Mouse (Mus musculus) midbrain, embryonic 10.5 days (tissue): ENCODE measurements at regions not wholly inside any gene's neighbourhood (a gene's known extent, or its start where the extent isn't known, plus 50 kb on each side); places are given as distances from the start of the nearest gene placed in this dataset.

Experiments
- DNase-seq: peaks from one replicate; pipeline ENCODE4 v3.0.0-alpha.2; 2017; ENCODE audit warnings: low spot score
- H3K27ac ChIP-seq: fragments of 300-500 bp; sonication (generic); replicated peaks from 2 replicates; pipeline ENCODE4 v1.5.1; 2016; ENCODE audit warnings: mild to moderate bottlenecking
- H3K27me3 ChIP-seq: fragments of 300-500 bp; sonication (generic); 2 replicates; pipeline ENCODE4 v1.6.1; 2016; ENCODE audit warnings: low read depth, mild to moderate bottlenecking; ENCODE audit not compliant: poor library complexity, severe bottlenecking
- H3K36me3 ChIP-seq: fragments of 300-500 bp; sonication (generic); 2 replicates; pipeline ENCODE4 v1.6.1; 2016; ENCODE audit warnings: mild to moderate bottlenecking, moderate library complexity
- H3K4me1 ChIP-seq: fragments of 300-500 bp; sonication (generic); 2 replicates; pipeline ENCODE4 v1.6.1; 2016
- H3K4me3 ChIP-seq: fragments of 300-500 bp; sonication (generic); 2 replicates; pipeline ENCODE4 v1.5.1; 2016; ENCODE audit warnings: mild to moderate bottlenecking, moderate library complexity
- H3K9me3 ChIP-seq: fragments of 300-500 bp; sonication (generic); replicated peaks from 2 replicates; pipeline ENCODE4 v1.6.1; 2016; ENCODE audit warnings: mild to moderate bottlenecking
- WGBS: fragments of 180-500 bp; shearing (Covaris S2); methylation state at CpG from one replicate; pipeline ENCODE4 v1.1.7; 2016; 5-methylcytosine and 5-hydroxymethylcytosine counted together

DNA sequence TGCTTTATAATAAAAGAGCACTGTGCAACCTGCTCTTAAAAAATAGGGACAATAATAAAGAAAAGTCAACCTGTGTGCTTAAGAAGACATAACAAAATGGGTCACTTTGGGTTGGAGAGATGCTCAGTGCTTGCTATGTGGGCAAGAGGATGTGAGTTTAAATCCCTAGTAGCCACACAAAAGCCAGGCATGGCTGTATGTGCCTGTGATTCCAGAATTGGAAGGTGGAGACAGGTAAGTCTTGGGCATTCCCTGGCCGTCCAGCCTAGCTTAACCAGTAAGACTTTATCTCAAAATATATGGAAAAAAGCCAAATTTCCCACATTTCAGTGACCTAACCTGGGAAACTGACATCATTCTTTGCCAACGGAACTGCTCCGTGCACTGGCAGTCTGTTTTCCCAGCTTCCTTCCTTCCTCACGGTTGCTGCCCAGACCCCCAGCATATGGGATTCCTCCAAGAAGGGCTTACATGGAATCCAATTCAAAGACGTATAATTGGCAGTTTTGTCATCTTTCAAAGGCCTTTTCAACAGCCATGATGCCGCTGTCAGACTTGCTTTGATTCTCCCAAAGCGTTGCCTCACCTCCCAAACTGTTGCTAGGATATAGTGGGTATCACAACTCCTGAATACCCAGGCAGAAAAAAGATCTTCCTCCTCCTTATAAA, 227.6 kb upstream of the Acvr2a start:
- DNase-seq: peak; percentile 19
- Histone ChIP-seq H3K4me1 (peaks cover 26% of the 10 kb centered on the region), H3K4me3 (no peak overlapping the region), H3K27me3 (no peaks in the 10 kb centered on the region), H3K27ac (no peak overlapping the region), H3K36me3 (no peaks in the 10 kb centered on the region), H3K9me3 (no peaks in the 10 kb centered on the region)
- WGBS: 49% methylated on average over 7 of the region's 7 CpGs

DNA sequence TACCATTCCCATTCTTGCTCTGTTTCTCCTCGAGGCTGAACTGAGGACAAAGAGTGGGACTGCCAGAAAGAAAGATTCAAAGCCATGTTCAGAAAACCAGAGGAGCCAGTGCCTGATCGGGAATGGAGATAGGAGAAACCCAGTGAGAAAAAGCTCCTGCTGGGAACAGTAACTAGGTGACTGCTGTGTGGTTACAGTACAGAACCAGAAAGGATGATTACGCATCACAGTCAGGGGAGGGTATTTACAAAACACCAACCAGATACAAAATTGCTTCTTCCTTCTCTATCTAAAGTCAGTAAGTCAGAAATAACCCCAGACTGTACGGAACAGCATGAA, 227.1 kb upstream of the Acvr2a start:
- peaks cover 28% of the 10 kb centered on the region for H3K4me1 ChIP-seq
- WGBS: 59% methylated on average over 4 of the region's 4 CpGs
- H3K9me3 ChIP-seq: no peaks in the 10 kb centered on the region
- H3K27ac ChIP-seq: no peak overlapping the region
- no peaks in the 10 kb centered on the region for H3K27me3 ChIP-seq
- no peak for DNase-seq
- no peaks in the 10 kb centered on the region for H3K36me3 ChIP-seq
- no peak overlapping the region for H3K4me3 ChIP-seq

DNA sequence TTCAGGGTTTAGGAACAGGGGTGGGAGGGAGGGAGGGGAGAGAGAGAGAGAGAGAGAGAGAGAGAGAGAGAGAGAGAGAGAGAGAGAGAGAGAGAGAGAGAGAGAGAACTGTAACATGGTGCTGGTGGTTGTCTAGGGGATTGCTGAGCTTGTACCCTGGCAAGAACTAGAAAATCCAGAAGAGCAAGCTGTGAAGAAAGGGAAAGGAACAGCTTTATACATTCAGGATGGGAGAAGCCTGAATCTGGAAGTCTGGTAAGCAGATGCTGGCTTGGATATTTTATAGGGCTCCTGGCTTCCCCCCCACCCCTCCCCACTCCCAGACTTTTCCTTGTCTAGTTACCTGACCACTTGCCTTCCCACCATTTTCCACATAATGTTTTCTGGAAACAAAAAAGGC, 224.2 kb upstream of the Acvr2a start:
- no peak overlapping the region for H3K27ac ChIP-seq
- peaks cover 28% of the 10 kb centered on the region for H3K4me1 ChIP-seq
- no peaks in the 10 kb centered on the region for H3K9me3 ChIP-seq
- H3K27me3 ChIP-seq: no peaks in the 10 kb centered on the region
- no peak overlapping the region for H3K4me3 ChIP-seq
- no peaks in the 10 kb centered on the region for H3K36me3 ChIP-seq
- no peak for DNase-seq

DNA sequence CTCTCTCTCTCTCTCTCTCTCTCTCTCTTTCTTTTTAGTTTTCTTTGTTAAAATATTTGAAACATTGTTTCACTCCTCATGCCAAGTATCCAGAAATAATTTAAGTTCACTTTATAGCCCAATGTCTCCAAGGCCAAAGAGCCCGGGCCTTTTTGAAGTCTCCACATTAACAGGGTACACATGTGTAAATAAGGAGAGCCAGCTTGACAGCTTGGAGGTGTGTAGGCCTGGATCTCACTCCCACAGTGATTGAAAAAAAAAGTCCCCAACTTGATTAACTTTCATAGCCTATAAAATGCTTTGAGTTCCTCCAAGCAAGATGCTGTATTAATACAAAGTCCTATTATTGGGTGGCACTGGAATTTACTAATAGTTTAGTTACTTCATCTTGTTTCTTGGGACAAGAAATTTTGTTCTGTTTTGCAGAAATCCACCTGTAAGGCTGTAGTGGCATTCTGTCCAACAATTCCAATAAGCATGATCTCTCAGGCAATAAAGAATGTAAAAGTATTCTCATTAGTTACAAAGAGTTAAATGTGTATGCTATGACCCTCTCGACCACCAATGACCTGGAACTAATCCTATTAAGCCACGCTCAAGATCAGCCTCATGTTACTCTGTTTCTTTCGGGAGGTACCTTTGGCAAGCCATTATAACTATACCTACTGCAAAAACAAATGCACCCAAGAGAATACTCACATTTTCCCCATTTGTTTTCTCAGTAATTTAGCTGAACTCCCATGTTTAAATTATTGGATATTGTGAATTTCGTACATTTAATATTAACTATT, 215.9 kb upstream of the Acvr2a start:
- Histone ChIP-seq H3K9me3 (no peaks in the 10 kb centered on the region), H3K4me1 (peaks cover 28% of the 10 kb centered on the region), H3K27me3 (peaks cover 11% of the 10 kb centered on the region; the same call in 1 of the 2 replicates), H3K36me3 (no peaks in the 10 kb centered on the region), H3K27ac (no peak overlapping the region), H3K4me3 (no peak overlapping the region)
- DNase-seq: no peak
- WGBS: 34% methylated on average over 5 of the region's 5 CpGs

DNA sequence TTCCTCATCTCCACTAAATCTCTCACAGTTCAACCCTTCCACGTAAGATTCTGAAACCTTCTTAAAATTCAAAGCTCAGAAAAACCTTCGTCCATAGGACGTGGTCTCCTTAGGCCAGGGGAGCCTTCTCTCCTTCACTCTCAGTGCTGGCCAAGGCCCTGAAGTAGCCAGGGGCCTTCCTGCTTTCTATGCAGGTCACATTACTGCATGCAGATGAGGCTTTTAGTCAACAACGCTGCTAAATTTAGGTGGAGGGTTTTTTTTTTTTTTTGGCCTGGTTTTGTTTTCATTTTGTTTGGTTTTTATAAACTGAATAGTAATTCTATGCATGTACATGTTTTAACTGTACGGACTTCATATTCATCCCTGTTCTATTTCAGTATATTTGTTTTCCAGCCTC, 214.5 kb upstream of the Acvr2a start:
- WGBS: 88% methylated on average over 5 of the region's 5 CpGs
- Histone ChIP-seq H3K27ac (no peak overlapping the region), H3K36me3 (no peaks in the 10 kb centered on the region), H3K4me1 (peaks cover 28% of the 10 kb centered on the region), H3K9me3 (no peaks in the 10 kb centered on the region), H3K4me3 (no peak overlapping the region), H3K27me3 (peaks cover 11% of the 10 kb centered on the region; the same call in 1 of the 2 replicates)
- no peak for DNase-seq

DNA sequence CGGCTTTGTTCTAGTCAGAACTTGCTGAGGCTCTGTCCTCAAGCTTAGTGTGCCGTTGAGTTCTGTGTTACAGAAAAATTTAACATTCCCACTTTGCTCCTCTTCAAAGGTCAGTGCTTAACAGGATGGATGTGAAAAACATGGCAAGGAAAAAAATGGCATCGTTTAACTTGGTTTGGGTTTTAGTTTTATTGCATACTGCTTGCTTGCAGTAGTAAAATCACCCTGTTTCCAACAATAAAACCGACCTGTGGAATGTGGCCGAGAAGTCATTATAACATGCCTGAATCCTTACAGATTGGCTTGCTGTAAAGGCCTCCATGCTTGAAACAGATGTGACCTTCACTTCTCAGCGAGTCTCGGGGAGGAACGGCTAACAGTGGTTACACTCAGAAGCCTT, 212.1 kb upstream of the Acvr2a start:
- 70% methylated on average over 8 of the region's 8 CpGs for WGBS
- DNase-seq: no peak
- peaks cover 28% of the 10 kb centered on the region for H3K4me1 ChIP-seq

DNA sequence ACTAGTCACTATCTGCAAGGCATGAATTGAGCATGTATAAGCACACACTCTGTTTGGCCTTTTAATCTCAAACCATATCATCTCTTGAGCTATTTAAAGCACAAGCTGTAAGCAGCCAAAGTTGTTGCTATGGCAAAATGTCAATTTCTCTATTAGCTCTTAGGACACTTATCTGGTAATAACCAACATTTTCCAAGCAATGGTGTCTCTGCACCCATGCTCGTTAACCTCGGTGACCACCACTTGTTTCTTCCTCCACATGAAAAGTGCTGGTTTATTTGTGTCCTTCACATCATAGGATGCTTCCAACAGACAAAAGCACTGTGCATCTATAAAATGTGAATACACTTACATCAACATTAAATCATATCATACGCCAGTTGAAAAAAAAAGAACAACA, 204.4 kb upstream of the Acvr2a start:
- Histone ChIP-seq H3K4me3 (no peak overlapping the region), H3K27me3 (no peaks in the 10 kb centered on the region), H3K4me1 (no peaks in the 10 kb centered on the region), H3K9me3 (no peaks in the 10 kb centered on the region), H3K27ac (no peak overlapping the region), H3K36me3 (no peaks in the 10 kb centered on the region)
- DNase-seq: no peak
- WGBS: 95% methylated on average over 3 of the region's 3 CpGs

More for the DNA sequence above, 212.1 kb upstream of the Acvr2a start:
- Histone ChIP-seq H3K9me3 (no peaks in the 10 kb centered on the region), H3K27ac (no peak overlapping the region), H3K27me3 (peaks cover 11% of the 10 kb centered on the region; the same call in 1 of the 2 replicates), H3K36me3 (no peaks in the 10 kb centered on the region), H3K4me3 (no peak overlapping the region)

DNA sequence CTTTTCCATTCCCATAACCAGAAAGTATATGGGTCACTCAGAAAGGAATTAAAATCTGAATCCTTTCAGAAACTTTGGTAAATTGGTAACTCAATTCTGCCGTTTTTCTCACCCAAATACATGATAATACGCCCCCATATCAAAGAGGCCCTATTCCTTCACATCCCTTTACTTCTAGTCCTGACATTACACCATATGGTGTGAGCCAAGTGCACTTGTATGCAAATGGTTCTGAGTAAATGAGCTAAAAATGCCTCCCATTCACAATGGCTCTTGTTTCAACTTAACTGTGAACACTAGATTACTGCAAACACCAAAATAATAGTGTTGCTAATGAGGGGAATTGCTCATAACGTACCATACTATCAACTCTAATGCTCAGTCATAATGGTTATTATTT, 201.7 kb upstream of the Acvr2a start:
- Histone ChIP-seq H3K27ac (no peak overlapping the region), H3K27me3 (no peaks in the 10 kb centered on the region), H3K4me3 (no peak overlapping the region), H3K4me1 (no peaks in the 10 kb centered on the region), H3K9me3 (no peaks in the 10 kb centered on the region), H3K36me3 (no peaks in the 10 kb centered on the region)
- no peak for DNase-seq
- 86% methylated on average over 3 of the region's 3 CpGs for WGBS

DNA sequence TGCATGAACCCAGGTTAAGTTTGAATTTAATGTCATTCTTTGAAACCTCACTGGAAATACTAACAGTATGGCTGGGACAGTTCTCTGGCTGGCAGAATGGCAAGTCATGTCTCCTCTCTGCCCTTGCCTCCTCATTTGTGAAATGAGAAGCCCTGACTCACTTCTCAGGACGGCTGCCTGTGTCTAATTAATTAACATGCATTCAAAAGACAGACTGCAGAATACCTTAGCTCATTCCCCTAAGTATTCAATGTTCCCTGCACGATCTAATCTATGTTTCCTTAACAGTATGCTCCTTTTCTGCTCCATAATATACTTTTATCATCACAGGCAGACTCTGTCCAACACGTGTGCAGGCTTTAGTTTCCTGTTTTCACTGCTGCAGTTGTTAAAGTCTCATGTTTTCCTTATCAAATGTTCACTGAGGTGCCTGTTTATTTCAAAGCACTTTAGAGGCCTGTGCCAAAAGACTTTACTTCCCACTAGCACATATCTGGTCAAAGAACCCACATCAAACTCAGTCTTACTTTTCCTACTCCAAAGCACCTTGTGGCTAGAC, 196.7 kb upstream of the Acvr2a start:
- Histone ChIP-seq H3K4me1 (no peaks in the 10 kb centered on the region), H3K4me3 (no peak overlapping the region), H3K9me3 (no peaks in the 10 kb centered on the region), H3K27ac (no peak overlapping the region), H3K36me3 (no peaks in the 10 kb centered on the region), H3K27me3 (no peaks in the 10 kb centered on the region)
- WGBS: 56% methylated on average over 3 of the region's 3 CpGs
- DNase-seq: no peak

DNA sequence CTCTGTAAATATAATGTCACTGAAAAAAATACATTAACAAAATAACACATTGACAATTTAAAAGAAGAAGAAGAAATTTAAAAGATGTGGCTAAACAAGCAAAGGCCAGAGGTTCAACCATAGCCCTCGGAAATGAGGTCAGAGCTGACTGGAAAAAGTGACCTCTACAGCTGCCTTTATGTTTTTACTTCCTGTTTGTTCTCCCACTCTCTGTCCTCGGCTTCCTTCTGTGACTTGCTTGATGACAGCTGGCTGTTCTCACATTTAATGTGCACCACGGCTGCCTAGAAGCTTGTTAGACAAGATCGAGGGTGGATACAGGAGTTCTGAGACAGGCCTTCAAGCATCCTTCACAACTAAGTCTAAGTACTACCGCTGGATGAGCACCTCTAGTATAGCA, 194.9 kb upstream of the Acvr2a start:
- H3K36me3 ChIP-seq: no peaks in the 10 kb centered on the region
- H3K4me3 ChIP-seq: no peak overlapping the region
- no peaks in the 10 kb centered on the region for H3K9me3 ChIP-seq
- no peaks in the 10 kb centered on the region for H3K27me3 ChIP-seq
- no peak overlapping the region for H3K27ac ChIP-seq
- H3K4me1 ChIP-seq: no peaks in the 10 kb centered on the region
- no peak for DNase-seq
- WGBS: 73% methylated on average over 5 of the region's 5 CpGs

DNA sequence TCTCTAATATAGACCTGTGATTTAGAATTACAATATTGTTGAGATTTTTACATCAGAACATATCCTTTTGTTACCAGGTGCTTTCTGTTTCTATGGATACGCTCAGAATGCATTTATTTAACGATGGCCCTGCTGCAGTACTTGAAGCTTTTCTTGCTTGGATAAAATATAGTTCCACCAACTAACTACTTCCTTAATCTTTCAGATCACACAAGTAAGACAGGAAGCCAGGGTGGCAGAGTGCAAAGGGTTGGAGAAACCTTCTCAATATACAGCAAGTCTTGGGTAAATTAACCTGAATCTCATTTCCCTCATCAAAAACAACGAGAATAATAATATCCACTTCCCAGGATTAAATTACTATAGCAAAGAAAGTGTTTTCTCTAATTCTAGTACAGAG, 193.1 kb upstream of the Acvr2a start:
- WGBS: 92% methylated on average over 3 of the region's 3 CpGs
- Histone ChIP-seq H3K4me1 (no peaks in the 10 kb centered on the region), H3K27me3 (no peaks in the 10 kb centered on the region), H3K36me3 (no peaks in the 10 kb centered on the region), H3K4me3 (no peak overlapping the region), H3K9me3 (no peaks in the 10 kb centered on the region), H3K27ac (no peak overlapping the region)
- no peak for DNase-seq

DNA sequence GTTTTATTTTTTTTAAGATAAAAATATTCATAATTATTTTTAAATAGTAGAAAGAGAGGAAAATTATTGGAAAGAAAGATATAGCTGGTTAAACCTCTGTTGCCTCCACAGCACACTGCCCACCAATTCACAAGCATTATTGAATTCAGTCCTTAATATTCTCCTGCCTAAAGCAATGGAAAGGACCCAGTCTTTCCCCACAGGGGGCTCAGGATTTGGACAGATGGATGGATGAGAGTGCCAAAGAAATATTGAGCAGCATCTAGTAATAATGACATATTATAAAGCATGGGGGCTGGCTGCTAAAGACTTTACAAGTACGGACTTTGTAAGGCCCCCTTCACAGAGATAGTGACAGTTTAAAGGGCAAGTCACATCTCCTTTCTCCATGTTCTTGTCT, 191.6 kb upstream of the Acvr2a start:
- no peak overlapping the region for H3K4me3 ChIP-seq
- whole genome bisulfite sequencing: 94% methylated on average over 1 of the region's 1 CpGs
- H3K4me1 ChIP-seq: no peaks in the 10 kb centered on the region
- no peak for DNase-seq
- H3K27me3 ChIP-seq: no peaks in the 10 kb centered on the region; the same call in 1 of the 2 replicates
- H3K9me3 ChIP-seq: no peaks in the 10 kb centered on the region
- no peaks in the 10 kb centered on the region for H3K36me3 ChIP-seq
- no peak overlapping the region for H3K27ac ChIP-seq

DNA sequence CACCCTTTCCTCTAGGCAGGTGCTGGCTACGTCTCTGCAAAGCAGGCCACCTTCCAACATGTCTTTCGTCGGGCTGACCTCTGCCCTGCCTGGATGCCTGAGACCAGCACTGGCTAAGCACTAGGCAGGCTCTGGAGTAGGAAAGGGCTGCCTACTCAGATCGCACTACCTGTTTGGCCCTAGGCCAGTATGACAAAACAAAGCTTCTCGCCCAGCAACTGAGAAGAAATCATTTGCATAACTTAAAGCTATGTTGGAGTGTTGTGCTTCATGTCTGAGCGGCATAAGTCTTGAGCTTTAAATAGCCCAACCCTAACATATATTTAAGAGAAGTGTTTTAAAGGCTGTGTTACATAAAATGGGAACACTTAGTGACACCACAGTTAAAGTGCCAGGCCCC, 189.9 kb upstream of the Acvr2a start:
- 72% methylated on average over 6 of the region's 6 CpGs for WGBS
- no peaks in the 10 kb centered on the region for H3K9me3 ChIP-seq
- H3K27ac ChIP-seq: no peak overlapping the region
- no peaks in the 10 kb centered on the region; the same call in 1 of the 2 replicates for H3K27me3 ChIP-seq
- H3K36me3 ChIP-seq: no peaks in the 10 kb centered on the region
- no peak overlapping the region for H3K4me3 ChIP-seq
- H3K4me1 ChIP-seq: peaks cover 3% of the 10 kb centered on the region
- no peak for DNase-seq
